Mouse (Mus musculus) stomach, postnatal 0 days (tissue): ENCODE measurements around the gene Chst11. TPM values are rescaled to one million over a fixed set of nuclear protein-coding genes. Genes with fewer than 3 reads are reported as not detected.

Source experiments
- ATAC-seq: fragments of 200-750 bp; cut with Nextera tagmentation; 2 replicates; pipeline ENCODE4 v1.8.0; 2017; ENCODE audit not compliant: low FRiP score, low TSS enrichment
- DNase-seq: peaks from one replicate; pipeline ENCODE4 v3.0.0-alpha.2; 2016; ENCODE audit warnings: low spot score
- H3K27ac ChIP-seq: fragments of 300-500 bp; sonication (generic); replicated peaks from 2 replicates; pipeline ENCODE4 v1.5.1; 2014; ENCODE audit warnings: mild to moderate bottlenecking, control low read depth
- H3K27me3 ChIP-seq: fragments of 300-500 bp; sonication (generic); 2 replicates; pipeline ENCODE4 v1.6.1; 2014; ENCODE audit warnings: low read length; ENCODE audit not compliant: control insufficient read depth, insufficient read depth
- H3K36me3 ChIP-seq: fragments of 300-500 bp; sonication (generic); 2 replicates; pipeline ENCODE4 v1.6.1; 2014; ENCODE audit warnings: low read length, mixed read lengths; ENCODE audit not compliant: control insufficient read depth, insufficient read depth
- H3K4me1 ChIP-seq: fragments of 300-500 bp; sonication (generic); replicated peaks from 2 replicates; pipeline ENCODE4 v1.6.1; 2014; ENCODE audit warnings: antibody characterized with exemption; ENCODE audit not compliant: control insufficient read depth, insufficient read depth
- H3K4me2 ChIP-seq: fragments of 300-500 bp; sonication (generic); replicated peaks from 2 replicates; pipeline ENCODE4 v1.6.1; 2014; ENCODE audit warnings: low read depth, mild to moderate bottlenecking, control low read depth, moderate library complexity
- H3K4me3 ChIP-seq: fragments of 300-500 bp; sonication (generic); 2 replicates; pipeline ENCODE4 v1.5.1; 2014; ENCODE audit warnings: low read depth, low read length, control low read depth
- H3K9ac ChIP-seq: fragments of 300-500 bp; sonication (generic); 2 replicates; pipeline ENCODE4 v1.6.1; 2014; ENCODE audit warnings: mild to moderate bottlenecking, low read length, control low read depth, mixed read lengths
- H3K9me3 ChIP-seq: fragments of 300-500 bp; sonication (generic); 2 replicates; pipeline ENCODE4 v1.6.1; 2016; ENCODE audit warnings: low read length; ENCODE audit not compliant: control insufficient read depth
- CTCF ChIP-seq: IDR thresholded peaks from 2 replicates; pipeline ENCODE4 v1.5.1; 2016; ENCODE audit warnings: antibody characterized with exemption, low read depth, mild to moderate bottlenecking, moderate library complexity
- EP300 ChIP-seq: optimal IDR thresholded peaks from 2 replicates; pipeline ENCODE3; 2016; ENCODE audit warnings: antibody characterized with exemption
- WGBS: fragments of 180-500 bp; shearing (Covaris S2); extraction: QIAGEN DNeasy Blood & Tissue Kit; methylation state at CpG from one replicate; pipeline ENCODE4 v1.1.7; 2014; 5-methylcytosine and 5-hydroxymethylcytosine counted together
- polyA plus RNA-seq: library from polyadenylated mRNA; unstranded; fragments of >200 nt; fragmentation: Nextera tagmentation; extraction: Ambion mirVana; gene quantifications from 2 replicates; pipeline ENCODE4 v1.2.1, GENCODE M21; 2015

Chst11 gene
- polyA plus RNA-seq, 1 experiment from 2014 or later, result 0.45 TPM

GRCm38 (mm10) chr10:83119909-83120308 is 134.6 kb downstream of the Chst11 start:
- Histone ChIP-seq H3K4me3 (no peak overlapping the region), H3K9ac (no peak overlapping the region), H3K36me3 (no peaks in the 10 kb centered on the region), H3K4me1 (peaks cover 4% of the 10 kb centered on the region; the same call in 1 of the 2 replicates), H3K4me2 (no peak overlapping the region), H3K27ac (no peak overlapping the region), H3K27me3 (no peaks in the 10 kb centered on the region), H3K9me3 (no peaks in the 10 kb centered on the region)
- DNase-seq, result no peak
- TF ChIP-seq EP300 (no peak), CTCF (no peak)
- ATAC-seq, result no peak
- 61% methylated on average over 9 of the region's 9 CpGs for WGBS

GRCm38 (mm10) chr10:83120938-83121337 is 135.6 kb downstream of the Chst11 start:
- H3K27me3 ChIP-seq, result no peaks in the 10 kb centered on the region
- ATAC-seq (no peak), DNase-seq (no peak)
- H3K27ac ChIP-seq, result no peak overlapping the region
- no peak overlapping the region for H3K4me2 ChIP-seq
- peaks cover 4% of the 10 kb centered on the region; the same call in 1 of the 2 replicates for H3K4me1 ChIP-seq
- no peak overlapping the region for H3K9ac ChIP-seq
- H3K4me3 ChIP-seq, result no peak overlapping the region
- WGBS, result 47% methylated on average over 4 of the region's 4 CpGs
- TF ChIP-seq CTCF (no peak), EP300 (no peak)
- no peaks in the 10 kb centered on the region for H3K36me3 ChIP-seq
- no peaks in the 10 kb centered on the region for H3K9me3 ChIP-seq

- no peak overlapping the region for H3K4me2 ChIP-seq
- H3K4me1 ChIP-seq, result no peaks in the 10 kb centered on the region
- no peak for TF ChIP-seq CTCF
- TF ChIP-seq EP300, result no peak
- H3K4me3 ChIP-seq, result no peak overlapping the region
- ATAC-seq (no peak), DNase-seq (no peak)
- no peak overlapping the region for H3K9ac ChIP-seq
- H3K9me3 ChIP-seq, result no peaks in the 10 kb centered on the region
- WGBS, result 85% methylated on average over 3 of the region's 3 CpGs
- no peaks in the 10 kb centered on the region for H3K36me3 ChIP-seq
- no peak overlapping the region for H3K27ac ChIP-seq
- no peaks in the 10 kb centered on the region for H3K27me3 ChIP-seq
Measured at GRCm38 (mm10) chr10:83124560-83124959, 139.3 kb downstream of the Chst11 start.

GRCm38 (mm10) chr10:83126447-83126846 is 141.1 kb downstream of the Chst11 start:
- H3K27me3 ChIP-seq, result no peaks in the 10 kb centered on the region
- no peak overlapping the region for H3K4me2 ChIP-seq
- H3K9me3 ChIP-seq, result no peaks in the 10 kb centered on the region
- no peak for DNase-seq
- no peak overlapping the region for H3K27ac ChIP-seq
- H3K4me1 ChIP-seq, result no peaks in the 10 kb centered on the region
- ATAC-seq, result no peak; the same call in 1 of the 2 replicates
- TF ChIP-seq EP300 (no peak), CTCF (no peak)
- no peak overlapping the region for H3K4me3 ChIP-seq
- H3K9ac ChIP-seq, result no peak overlapping the region
- H3K36me3 ChIP-seq, result no peaks in the 10 kb centered on the region
- 53% methylated on average over 9 of the region's 9 CpGs for WGBS

GRCm38 (mm10) chr10:83128435-83128834 is 143.1 kb downstream of the Chst11 start:
- ATAC-seq (no peak), DNase-seq (no peak)
- Histone ChIP-seq H3K4me3 (no peak overlapping the region), H3K27me3 (no peaks in the 10 kb centered on the region), H3K9me3 (no peaks in the 10 kb centered on the region), H3K9ac (no peak overlapping the region), H3K27ac (no peak overlapping the region), H3K36me3 (no peaks in the 10 kb centered on the region), H3K4me1 (no peaks in the 10 kb centered on the region), H3K4me2 (no peak overlapping the region)
- WGBS, result 87% methylated on average over 8 of the region's 8 CpGs
- TF ChIP-seq EP300 (no peak), CTCF (no peak)

GRCm38 (mm10) chr10:83129624-83130218 is 144.4 kb downstream of the Chst11 start:
- DNase-seq (no peak), ATAC-seq (no peak)
- Histone ChIP-seq H3K36me3 (no peaks in the 10 kb centered on the region), H3K4me2 (no peak overlapping the region), H3K4me1 (no peaks in the 10 kb centered on the region), H3K9me3 (no peaks in the 10 kb centered on the region), H3K27me3 (no peaks in the 10 kb centered on the region), H3K9ac (no peak overlapping the region), H3K4me3 (no peak overlapping the region), H3K27ac (no peak overlapping the region)
- 82% methylated on average over 8 of the region's 8 CpGs for WGBS
- TF ChIP-seq CTCF, result no peak
- TF ChIP-seq EP300, result no peak
